Mouse (Mus musculus): ENCODE results near the gene Maco1. TPM values are rescaled to one million over a fixed set of nuclear protein-coding genes. Genes with fewer than 3 reads are reported as not detected.

Maco1 gene
- total RNA-seq, 2 experiments from 2014 or later: 10.6 to 15.4 TPM

DNA sequence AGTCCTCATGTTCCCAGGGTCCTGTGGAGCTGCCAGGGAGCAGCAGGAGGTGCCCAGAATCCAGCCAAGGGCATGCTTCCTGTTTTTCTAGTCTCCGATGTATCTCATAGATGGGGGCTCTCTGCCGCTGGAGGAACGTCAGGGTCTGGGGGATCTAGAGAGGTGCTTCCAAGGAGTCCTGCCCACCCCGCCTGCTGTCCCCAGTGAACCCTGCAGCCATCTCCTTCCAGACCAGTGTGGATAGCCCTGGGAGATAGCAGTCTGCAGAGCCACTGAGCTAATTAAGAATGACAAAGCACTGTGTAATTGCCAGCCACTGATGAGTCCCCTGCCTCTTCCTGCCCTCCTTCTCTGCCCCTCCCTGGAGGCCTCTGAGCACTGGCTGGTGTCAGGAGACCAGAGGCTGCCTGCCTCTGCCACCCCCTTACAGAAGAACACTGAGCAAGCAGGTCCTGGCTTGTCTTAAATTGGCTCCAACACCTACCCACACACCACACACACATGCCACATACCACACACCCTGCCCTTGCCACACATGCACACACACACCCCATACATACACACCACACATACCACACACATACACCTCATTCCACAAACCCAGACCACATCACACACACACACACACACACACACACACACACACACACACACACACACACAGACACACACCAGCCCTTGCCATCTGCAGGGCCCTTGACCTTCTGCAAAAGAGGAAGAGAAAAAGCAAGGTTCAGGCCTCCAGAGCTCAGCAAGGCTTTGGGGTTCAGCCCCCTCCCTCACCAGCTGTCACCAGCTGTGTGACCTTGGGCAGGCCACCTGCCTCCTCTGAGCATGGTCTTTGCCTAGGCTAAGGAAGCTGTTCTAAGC, 80.1 kb downstream of the Maco1 start:
- DNase-seq: no peak

DNA sequence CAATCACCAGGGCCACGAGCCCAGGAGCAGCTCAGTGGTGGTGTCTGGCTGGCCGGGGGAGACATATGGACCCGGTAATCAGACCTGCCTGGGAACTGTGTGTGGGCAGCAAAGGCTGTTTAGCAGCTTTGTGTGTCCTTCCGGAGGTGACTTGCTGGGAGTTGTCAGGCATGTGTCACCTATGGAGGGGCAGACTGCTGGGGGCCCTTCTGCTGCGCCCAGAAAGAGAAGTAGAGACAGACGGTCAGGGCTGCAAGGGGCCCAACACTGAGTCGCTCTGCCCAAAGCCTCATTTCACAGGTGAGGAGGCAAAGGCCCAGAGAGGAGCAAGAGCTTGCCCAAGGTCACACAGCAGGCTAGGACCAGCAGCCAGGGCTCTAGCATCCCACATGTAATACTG, 83.3 kb downstream of the Maco1 start:
- DNase-seq: no peak

GRCm38 (mm10) chr4:134769081-134769811, 83.9 kb downstream of the Maco1 start:
- DNase-seq: peak; percentile 72

DNA sequence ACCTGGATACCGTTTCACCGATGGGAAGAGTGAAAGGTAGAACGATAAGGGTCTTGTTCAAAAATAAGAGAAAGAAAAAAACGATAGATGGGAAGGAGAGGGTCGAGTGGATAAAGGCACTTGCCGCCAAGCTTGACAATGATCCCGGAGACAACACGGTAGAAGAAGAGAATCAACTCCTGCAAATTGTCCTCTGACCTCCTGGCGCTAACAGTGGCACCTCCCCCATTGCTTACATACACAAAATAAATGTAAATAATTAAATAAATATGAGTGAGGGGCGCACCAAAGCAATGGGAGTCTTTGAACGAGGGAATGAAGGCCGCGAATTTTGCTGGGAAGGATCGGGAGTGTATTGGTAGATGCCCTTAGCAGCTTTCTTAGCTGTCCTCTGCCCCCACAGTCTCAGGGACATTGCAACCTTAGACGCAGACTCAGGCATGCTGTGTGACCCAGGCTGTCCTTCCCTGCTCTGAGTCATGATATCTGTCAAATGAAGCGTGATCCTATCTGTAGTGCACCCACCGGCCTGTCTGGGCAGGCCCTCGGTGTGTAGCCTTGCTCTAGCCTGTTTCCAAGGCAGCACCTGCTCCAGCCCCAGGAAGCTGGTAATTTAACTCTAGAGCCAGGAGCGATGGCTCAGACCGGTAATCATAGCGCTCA, 84.8 kb downstream of the Maco1 start:
- DNase-seq: no peak

GRCm38 (mm10) chr4:134767426-134768225, 85.5 kb downstream of the Maco1 start, which contains the start of gene Ldlrap1:
Gene Ldlrap1, minus strand, starts transcription at chr4:134768024.
- DNase-seq: peak; percentile 84

- peak; percentile 54 for DNase-seq
Measured at GRCm38 (mm10) chr4:134766904-134767425, 86.2 kb downstream of the Maco1 start.

DNA sequence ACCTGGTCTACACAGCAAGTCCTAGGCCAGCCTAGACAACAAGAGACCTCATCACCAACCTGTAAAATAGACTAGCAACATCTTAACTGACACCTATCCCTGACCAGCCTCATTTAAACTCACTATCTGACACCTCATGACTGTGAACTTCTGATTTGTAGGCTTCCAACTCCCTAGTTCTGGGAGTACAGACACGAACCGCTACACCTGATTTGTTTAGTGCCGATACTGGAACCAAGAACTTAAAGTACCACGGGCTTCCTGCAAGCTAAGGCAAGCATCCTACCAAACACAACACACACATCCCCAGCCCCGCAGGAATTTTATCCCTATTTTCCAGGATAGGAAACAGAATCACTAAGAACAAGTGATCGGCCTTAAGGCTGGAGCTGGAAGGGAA, 86.9 kb downstream of the Maco1 start:
- no peak for DNase-seq

- no peak for DNase-seq
Measured at GRCm38 (mm10) chr4:134764333-134764732, 88.8 kb downstream of the Maco1 start.

DNA sequence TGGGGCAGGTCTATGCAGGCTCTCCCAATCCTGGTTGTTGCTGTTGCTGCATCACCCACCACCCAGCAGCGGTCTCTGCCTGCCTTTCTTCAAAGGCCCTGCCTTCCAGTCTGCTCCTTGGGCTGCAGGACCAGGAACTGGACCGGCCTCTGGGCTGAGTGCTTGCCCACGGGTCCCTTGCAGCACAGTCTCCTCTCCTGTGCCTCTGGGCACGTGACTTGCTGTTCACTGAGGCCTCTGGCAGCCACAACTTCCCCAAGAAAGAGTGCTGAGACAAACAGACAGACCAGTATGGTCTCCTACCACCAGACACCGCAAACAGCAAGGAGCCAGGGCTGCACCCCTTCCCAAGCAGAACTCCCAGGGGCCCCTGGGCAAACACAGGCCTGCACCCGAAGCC, 90.8 kb downstream of the Maco1 start:
- DNase-seq: no peak

DNA sequence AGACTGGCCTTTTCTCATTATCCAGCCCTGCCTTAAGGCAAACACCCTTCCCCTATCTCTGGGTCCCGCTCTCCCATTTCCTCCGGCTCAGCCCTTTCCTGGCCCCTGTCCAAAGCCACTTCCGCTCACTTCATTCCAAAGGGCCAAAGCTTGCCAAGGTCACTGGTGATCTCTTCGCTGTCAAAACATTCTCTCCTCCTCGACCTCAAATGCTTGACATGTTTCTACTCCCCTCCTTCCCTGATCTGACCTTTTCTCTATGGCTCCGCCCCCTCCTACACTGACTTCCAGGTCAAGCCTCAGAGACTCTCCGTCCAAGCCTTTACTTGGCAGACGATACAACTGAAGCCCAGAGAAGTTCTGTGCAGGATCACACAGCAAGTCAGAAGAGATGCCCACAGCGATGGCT, 92.3 kb downstream of the Maco1 start:
- DNase-seq: peak; percentile 68

DNA sequence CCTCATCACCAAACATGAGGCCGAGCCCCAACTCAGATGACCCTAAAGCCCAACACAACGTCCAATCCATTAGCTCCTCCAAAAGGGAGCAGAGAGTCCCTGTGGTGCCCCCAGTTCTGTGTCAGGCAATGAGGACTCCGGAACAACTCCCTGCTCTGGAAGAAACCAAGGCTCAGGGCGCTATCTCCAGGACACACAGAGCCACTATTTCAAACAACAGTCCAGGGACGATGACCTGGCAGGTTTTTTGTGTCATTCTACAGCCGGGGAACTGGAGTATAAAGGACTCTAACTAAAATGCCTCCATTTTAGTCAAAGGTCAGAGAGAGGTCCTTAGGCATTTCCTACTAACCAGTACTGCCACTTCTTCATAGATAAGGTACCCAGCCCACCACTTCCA, 92.9 kb downstream of the Maco1 start:
- DNase-seq: no peak

- no peak for DNase-seq
Measured at GRCm38 (mm10) chr4:134759564-134759963, 93.6 kb downstream of the Maco1 start.

DNA sequence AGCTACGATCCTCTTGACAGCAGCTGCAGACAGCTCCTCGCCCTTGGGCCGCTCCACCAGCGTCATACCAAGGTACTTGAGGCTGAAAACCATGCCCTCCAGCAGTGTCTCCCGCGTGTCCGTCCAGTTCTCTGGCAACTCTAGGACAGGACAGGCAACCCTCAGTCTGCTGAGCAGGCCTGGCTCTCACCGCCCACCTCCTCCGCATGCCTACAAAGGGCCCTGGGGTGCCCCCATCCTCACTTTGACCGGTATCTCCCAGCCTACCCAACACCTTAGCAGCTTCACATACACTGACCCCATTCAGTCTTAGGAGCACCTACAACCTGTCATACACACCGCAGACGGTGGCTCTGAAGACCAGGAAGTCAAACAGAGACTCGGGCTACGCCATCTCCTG, 94.2 kb downstream of the Maco1 start:
- no peak for DNase-seq

DNA sequence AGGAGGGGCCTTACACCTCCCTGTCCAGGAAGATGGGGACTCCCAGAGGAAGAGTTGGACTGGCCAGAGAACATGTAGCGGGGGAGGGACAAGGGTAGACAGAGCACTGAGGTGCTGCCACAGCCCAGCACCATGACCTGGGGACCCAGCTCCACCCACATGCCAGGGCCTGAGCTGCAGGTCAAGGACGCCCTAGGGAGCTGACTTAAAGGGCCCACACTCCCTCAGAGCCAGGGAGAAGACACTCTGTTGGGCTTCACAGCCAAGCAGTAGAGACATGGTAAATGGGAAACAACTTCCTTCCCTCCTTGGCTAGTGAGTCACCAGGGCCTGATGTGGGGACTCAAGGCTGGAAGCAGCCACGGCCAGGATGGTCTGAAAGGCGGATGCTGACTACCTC, 94.8 kb downstream of the Maco1 start:
- no peak for DNase-seq

- DNase-seq: no peak
Measured at GRCm38 (mm10) chr4:134756953-134757352, 96.2 kb downstream of the Maco1 start.

DNA sequence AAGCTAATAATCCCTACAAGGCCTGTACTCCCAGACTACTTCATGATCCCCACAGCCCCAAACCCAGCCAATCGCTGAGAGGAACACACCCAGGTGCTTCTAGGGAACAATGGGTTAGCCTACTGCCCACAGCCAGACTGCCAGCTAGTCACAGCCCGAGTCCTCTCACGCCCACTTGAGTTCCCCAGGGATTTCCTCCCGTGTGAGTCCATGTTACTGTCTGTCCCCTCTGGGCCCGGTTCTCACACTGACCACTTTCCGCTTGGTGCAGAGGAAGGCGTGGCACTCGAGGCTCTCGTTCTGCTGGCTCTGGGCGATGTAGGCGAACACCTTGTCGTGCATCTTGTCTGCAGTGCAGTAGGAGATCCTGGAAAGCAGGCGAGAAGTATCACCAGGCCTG, 98.2 kb downstream of the Maco1 start:
- DNase-seq: no peak

DNA sequence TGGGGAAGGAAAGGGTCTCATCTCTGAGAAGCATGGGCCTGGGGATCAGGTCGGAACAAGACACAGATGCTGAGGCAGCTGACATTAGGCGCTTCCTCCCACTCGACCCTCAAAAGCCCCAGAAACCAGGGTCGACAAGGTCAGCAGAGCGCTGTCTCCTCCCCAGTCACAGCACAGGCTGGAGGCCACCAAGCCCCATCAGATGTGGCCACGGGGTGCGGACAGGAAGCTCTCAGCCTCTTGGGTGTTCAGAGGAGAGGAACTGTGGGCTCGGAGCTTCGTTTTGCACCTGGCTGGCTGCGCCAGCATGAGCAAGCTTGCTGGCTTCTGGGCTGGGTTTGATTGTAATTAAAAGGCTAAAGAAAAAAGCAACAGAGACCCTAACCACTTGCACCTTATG, 98.8 kb downstream of the Maco1 start:
- no peak for DNase-seq

- DNase-seq: no peak
Measured at GRCm38 (mm10) chr4:134753516-134754261, 99.5 kb downstream of the Maco1 start.

DNA sequence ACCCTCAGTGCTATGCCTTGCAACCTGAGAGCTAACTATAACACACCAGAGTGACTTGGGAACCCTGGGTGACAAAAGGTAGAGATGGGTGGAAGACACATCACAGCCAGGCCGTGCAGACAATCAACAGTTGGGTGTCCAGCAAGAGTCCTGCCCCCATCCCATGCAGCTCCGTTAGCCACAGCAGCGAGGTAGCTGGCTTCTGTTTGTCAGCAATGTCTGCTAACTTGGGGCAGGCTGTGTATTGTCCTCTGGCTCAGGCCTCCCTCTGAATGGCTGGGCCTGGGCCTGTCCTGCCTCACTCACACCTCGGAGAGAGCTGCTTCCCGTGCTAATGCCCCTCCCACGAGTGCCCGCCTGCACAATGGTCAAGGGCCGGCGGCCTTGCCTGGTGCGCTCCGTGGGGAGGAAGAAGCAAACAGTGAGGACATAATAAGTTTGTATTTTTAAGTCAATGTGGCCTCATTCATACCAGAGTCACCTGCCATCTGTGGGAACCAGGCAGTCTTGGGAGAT, 100.2 kb downstream of the Maco1 start:
- no peak for DNase-seq
